Mouse (Mus musculus) forebrain, embryonic 13.5 days (tissue): ENCODE measurements at regions not wholly inside any gene's neighbourhood (a gene's known extent, or its start where the extent isn't known, plus 50 kb on each side); places are given as distances from the start of the nearest gene placed in this dataset.
A peak's percentile ranks its signal among the peaks of the same experiment; 100 is the strongest.

Source experiments
- ATAC-seq: fragments of 200-750 bp; cut with Nextera tagmentation; 2 replicates; pipeline ENCODE4 v1.8.0; 2017
- H3K27ac ChIP-seq: fragments of 300-500 bp; sonication (generic); 2 replicates; pipeline ENCODE4 v1.5.1; 2015; ENCODE audit warnings: inconsistent platforms, mild to moderate bottlenecking, moderate library complexity
- H3K27me3 ChIP-seq: fragments of 300-500 bp; sonication (generic); 2 replicates; pipeline ENCODE4 v1.6.1; 2015; ENCODE audit warnings: mild to moderate bottlenecking, inconsistent platforms
- H3K36me3 ChIP-seq: fragments of 300-500 bp; sonication (generic); 2 replicates; pipeline ENCODE4 v1.6.1; 2015; ENCODE audit warnings: mild to moderate bottlenecking, inconsistent platforms; ENCODE audit not compliant: poor library complexity, severe bottlenecking
- H3K4me1 ChIP-seq: fragments of 300-500 bp; sonication (generic); 2 replicates; pipeline ENCODE4 v1.6.1; 2015; ENCODE audit warnings: inconsistent platforms
- H3K4me2 ChIP-seq: fragments of 300-500 bp; sonication (generic); 2 replicates; pipeline ENCODE4 v1.6.1; 2015; ENCODE audit warnings: inconsistent platforms, mild to moderate bottlenecking, moderate library complexity
- H3K4me3 ChIP-seq: fragments of 300-500 bp; sonication (generic); 2 replicates; pipeline ENCODE4 v1.5.1; 2015; ENCODE audit warnings: mild to moderate bottlenecking, inconsistent platforms
- H3K9ac ChIP-seq: fragments of 300-500 bp; sonication (generic); 2 replicates; pipeline ENCODE4 v1.6.1; 2015; ENCODE audit warnings: mild to moderate bottlenecking, inconsistent platforms
- H3K9me3 ChIP-seq: fragments of 300-500 bp; sonication (generic); replicated peaks from 2 replicates; pipeline ENCODE4 v1.6.1; 2016; ENCODE audit warnings: inconsistent platforms
- WGBS: fragments of 180-500 bp; shearing (Covaris S2); methylation state at CpG from one replicate; pipeline ENCODE4 v1.1.7; 2015; 5-methylcytosine and 5-hydroxymethylcytosine counted together

- H3K4me2 ChIP-seq: peak overlapping the region; percentile 24
- peak overlapping the region; percentile 13; the same call in 1 of the 2 replicates for H3K9ac ChIP-seq
- H3K27ac ChIP-seq: peak overlapping the region; percentile 59
- no peaks in the 10 kb centered on the region for H3K9me3 ChIP-seq
- no peak overlapping the region for H3K4me3 ChIP-seq
- H3K27me3 ChIP-seq: no peaks in the 10 kb centered on the region
- H3K4me1 ChIP-seq: peaks cover 46% of the 10 kb centered on the region
- ATAC-seq: no peak; the same call in 1 of the 2 replicates
- 8% methylated on average over 11 of the region's 11 CpGs for WGBS
- H3K36me3 ChIP-seq: no peaks in the 10 kb centered on the region
Measured at GRCm38 (mm10) chr14:76622634-76623291, 66.1 kb upstream of the Serp2 start.

- Histone ChIP-seq H3K9ac (no peak overlapping the region), H3K27ac (no peak overlapping the region), H3K9me3 (no peaks in the 10 kb centered on the region), H3K36me3 (no peaks in the 10 kb centered on the region), H3K4me2 (no peak overlapping the region), H3K4me1 (peaks cover 38% of the 10 kb centered on the region), H3K4me3 (no peak overlapping the region), H3K27me3 (no peaks in the 10 kb centered on the region)
- WGBS: 63% methylated on average over 7 of the region's 7 CpGs
- ATAC-seq: peak; percentile 72
Measured at GRCm38 (mm10) chr14:76619038-76619409, 62.3 kb upstream of the Serp2 start.

GRCm38 (mm10) chr14:76618331-76619037, 61.8 kb upstream of the Serp2 start:
- Histone ChIP-seq H3K4me1 (peaks cover 34% of the 10 kb centered on the region), H3K27ac (peak overlapping the region; percentile 60; the same call in 1 of the 2 replicates), H3K9ac (no peak overlapping the region), H3K9me3 (no peaks in the 10 kb centered on the region), H3K36me3 (no peaks in the 10 kb centered on the region), H3K4me2 (no peak overlapping the region), H3K4me3 (no peak overlapping the region), H3K27me3 (no peaks in the 10 kb centered on the region)
- WGBS: 48% methylated on average over 14 of the region's 14 CpGs
- peak; percentile 24 for ATAC-seq

GRCm38 (mm10) chr14:76617889-76618288, 61.2 kb upstream of the Serp2 start:
- WGBS: 93% methylated on average over 1 of the region's 1 CpGs
- peaks cover 28% of the 10 kb centered on the region for H3K4me1 ChIP-seq
- H3K4me2 ChIP-seq: no peak overlapping the region
- no peaks in the 10 kb centered on the region for H3K9me3 ChIP-seq
- no peak overlapping the region for H3K4me3 ChIP-seq
- H3K27ac ChIP-seq: peak overlapping the region; percentile 60; the same call in 1 of the 2 replicates
- H3K27me3 ChIP-seq: no peaks in the 10 kb centered on the region
- no peaks in the 10 kb centered on the region for H3K36me3 ChIP-seq
- no peak for ATAC-seq
- no peak overlapping the region for H3K9ac ChIP-seq

- H3K27me3 ChIP-seq: no peaks in the 10 kb centered on the region
- ATAC-seq: peak; percentile 57; the same call in 1 of the 2 replicates
- no peak overlapping the region for H3K4me3 ChIP-seq
- WGBS: 69% methylated on average over 11 of the region's 11 CpGs
- H3K4me2 ChIP-seq: no peak overlapping the region
- H3K9ac ChIP-seq: no peak overlapping the region
- H3K27ac ChIP-seq: peak overlapping the region; percentile 60
- H3K4me1 ChIP-seq: peaks cover 23% of the 10 kb centered on the region
- H3K36me3 ChIP-seq: no peaks in the 10 kb centered on the region
- H3K9me3 ChIP-seq: no peaks in the 10 kb centered on the region
Measured at GRCm38 (mm10) chr14:76617447-76617846, 60.8 kb upstream of the Serp2 start.

GRCm38 (mm10) chr14:76616367-76616683, 59.6 kb upstream of the Serp2 start:
- H3K4me1 ChIP-seq: peaks cover 18% of the 10 kb centered on the region
- H3K9me3 ChIP-seq: no peaks in the 10 kb centered on the region
- H3K4me2 ChIP-seq: no peak overlapping the region
- H3K27me3 ChIP-seq: no peaks in the 10 kb centered on the region
- ATAC-seq: no peak
- 55% methylated on average over 3 of the region's 3 CpGs for WGBS
- no peak overlapping the region for H3K27ac ChIP-seq
- no peak overlapping the region for H3K9ac ChIP-seq
- no peaks in the 10 kb centered on the region for H3K36me3 ChIP-seq
- no peak overlapping the region for H3K4me3 ChIP-seq

GRCm38 (mm10) chr14:76615603-76616366, 59.1 kb upstream of the Serp2 start:
- Histone ChIP-seq H3K36me3 (no peaks in the 10 kb centered on the region), H3K27ac (no peak overlapping the region), H3K4me3 (no peak overlapping the region), H3K27me3 (no peaks in the 10 kb centered on the region), H3K9ac (no peak overlapping the region), H3K4me1 (peaks cover 23% of the 10 kb centered on the region), H3K4me2 (no peak overlapping the region), H3K9me3 (no peaks in the 10 kb centered on the region)
- WGBS: 62% methylated on average over 8 of the region's 8 CpGs
- ATAC-seq: no peak

- H3K9me3 ChIP-seq: no peaks in the 10 kb centered on the region
- no peaks in the 10 kb centered on the region for H3K36me3 ChIP-seq
- H3K4me3 ChIP-seq: no peak overlapping the region
- H3K9ac ChIP-seq: no peak overlapping the region
- WGBS: 79% methylated on average over 11 of the region's 11 CpGs
- H3K4me1 ChIP-seq: peaks cover 29% of the 10 kb centered on the region
- no peak for ATAC-seq
- H3K4me2 ChIP-seq: no peak overlapping the region
- no peaks in the 10 kb centered on the region for H3K27me3 ChIP-seq
- no peak overlapping the region for H3K27ac ChIP-seq
Measured at GRCm38 (mm10) chr14:76615182-76615581, 58.5 kb upstream of the Serp2 start.

GRCm38 (mm10) chr14:76614682-76615081, 58.0 kb upstream of the Serp2 start:
- H3K27ac ChIP-seq: no peak overlapping the region
- no peak overlapping the region for H3K9ac ChIP-seq
- H3K36me3 ChIP-seq: no peaks in the 10 kb centered on the region
- ATAC-seq: no peak
- no peak overlapping the region for H3K4me3 ChIP-seq
- H3K4me2 ChIP-seq: no peak overlapping the region
- H3K27me3 ChIP-seq: no peaks in the 10 kb centered on the region
- 92% methylated on average over 5 of the region's 5 CpGs for WGBS
- peaks cover 30% of the 10 kb centered on the region for H3K4me1 ChIP-seq
- H3K9me3 ChIP-seq: no peaks in the 10 kb centered on the region

- H3K4me2 ChIP-seq: no peak overlapping the region
- peaks cover 23% of the 10 kb centered on the region for H3K4me1 ChIP-seq
- H3K27me3 ChIP-seq: no peaks in the 10 kb centered on the region
- no peak for ATAC-seq
- H3K9ac ChIP-seq: no peak overlapping the region
- 96% methylated on average over 6 of the region's 6 CpGs for WGBS
- H3K4me3 ChIP-seq: no peak overlapping the region
- H3K9me3 ChIP-seq: no peaks in the 10 kb centered on the region
- no peaks in the 10 kb centered on the region for H3K36me3 ChIP-seq
- no peak overlapping the region for H3K27ac ChIP-seq
Measured at GRCm38 (mm10) chr14:76613604-76614003, 56.9 kb upstream of the Serp2 start.

- 22% methylated on average over 11 of the region's 11 CpGs for WGBS
- Histone ChIP-seq H3K27ac (peak overlapping the region; percentile 25; the same call in 1 of the 2 replicates), H3K4me3 (no peak overlapping the region), H3K27me3 (no peaks in the 10 kb centered on the region), H3K36me3 (no peaks in the 10 kb centered on the region), H3K9me3 (no peaks in the 10 kb centered on the region), H3K4me2 (0 out of 2 replicates have a peak overlapping the region, but pooled peaks have one; percentile 14), H3K9ac (no peak overlapping the region), H3K4me1 (peaks cover 19% of the 10 kb centered on the region)
- ATAC-seq: peak; percentile 85
Measured at GRCm38 (mm10) chr14:76610429-76611378, 54.0 kb upstream of the Serp2 start.
